Mouse (Mus musculus): ENCODE results near the gene Borcs7. TPM values are rescaled to one million over a fixed set of nuclear protein-coding genes. Genes with fewer than 3 reads are reported as not detected.

The Borcs7 gene
- polyA plus RNA-seq, 1 experiment: 2.0 TPM

- 83% methylated on average over 6 of the region's 6 CpGs for WGBS
- Histone ChIP-seq H3K4me1 (ENCODE audit: control insufficient read depth, insufficient read depth, insufficient read length, low read length) (peaks cover 6% of the 10 kb centered on the region; the same call in 1 of the 2 replicates), H3K4me3 (ENCODE audit: low read depth, low read length) (no peak overlapping the region), H3K36me3 (ENCODE audit: control insufficient read depth, insufficient read depth, low read length) (no peaks in the 10 kb centered on the region), H3K27ac (ENCODE audit: insufficient read depth, low read depth, low read length) (no peak overlapping the region), H3K27me3 (ENCODE audit: control insufficient read depth, insufficient read depth, low read length) (no peaks in the 10 kb centered on the region)
- TF ChIP-seq POLR2A (IDR thresholded peaks at IDR 0.05; ENCODE audit: low read depth, low read length) (no peak), CTCF (IDR thresholded peaks at IDR 0.05; ENCODE audit: extremely low read depth, insufficient read length, insufficient replicate concordance, low read depth, low read length) (no peak)
Observed at GRCm38 (mm10) chr19:46662784-46663183, 26.9 kb upstream of the Borcs7 start.

- WGBS: 72% methylated on average over 7 of the region's 7 CpGs
- Histone ChIP-seq H3K36me3 (ENCODE audit: control insufficient read depth, insufficient read depth, low read length) (no peaks in the 10 kb centered on the region), H3K27me3 (ENCODE audit: control insufficient read depth, insufficient read depth, low read length) (no peaks in the 10 kb centered on the region), H3K27ac (ENCODE audit: insufficient read depth, low read depth, low read length) (no peak overlapping the region), H3K4me1 (ENCODE audit: control insufficient read depth, insufficient read depth, insufficient read length, low read length) (no peaks in the 10 kb centered on the region; the same call in 1 of the 2 replicates), H3K4me3 (ENCODE audit: low read depth, low read length) (no peak overlapping the region)
- TF ChIP-seq POLR2A (IDR thresholded peaks at IDR 0.05; ENCODE audit: low read depth, low read length) (no peak), CTCF (IDR thresholded peaks at IDR 0.05; ENCODE audit: extremely low read depth, insufficient read length, insufficient replicate concordance, low read depth, low read length) (no peak)
Observed at GRCm38 (mm10) chr19:46665474-46665873, 24.2 kb upstream of the Borcs7 start.

DNA sequence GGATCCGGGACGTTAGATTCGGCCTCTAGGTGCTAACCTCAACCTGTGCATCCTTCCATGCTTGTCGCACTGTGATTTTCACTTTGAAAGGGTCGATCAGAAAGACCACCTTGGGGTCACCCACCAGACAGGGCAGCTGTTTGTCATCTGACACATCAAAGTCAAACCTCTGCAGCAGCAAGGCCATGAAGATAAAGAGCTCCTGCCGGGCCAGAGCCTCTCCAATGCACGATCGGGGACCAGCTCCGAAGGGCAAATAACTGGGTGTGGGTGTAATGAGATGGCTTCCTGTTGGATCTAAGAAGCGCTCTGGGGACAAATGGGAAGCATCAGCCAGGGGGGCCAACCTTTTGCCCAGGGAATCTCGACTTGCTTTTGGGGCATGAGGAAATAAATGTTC lies 22.4 kb upstream of the Borcs7 start:
- no peaks in the 10 kb centered on the region for H3K36me3 ChIP-seq (ENCODE audit: control insufficient read depth, insufficient read depth, low read length)
- H3K27me3 ChIP-seq (ENCODE audit: control insufficient read depth, insufficient read depth, low read length): no peaks in the 10 kb centered on the region
- TF ChIP-seq CTCF (IDR thresholded peaks at IDR 0.05; ENCODE audit: extremely low read depth, insufficient read length, insufficient replicate concordance, low read depth, low read length) (no peak), POLR2A (IDR thresholded peaks at IDR 0.05; ENCODE audit: low read depth, low read length) (no peak)
- WGBS: 50% methylated on average over 11 of the region's 11 CpGs
- no peak overlapping the region for H3K4me3 ChIP-seq (ENCODE audit: low read depth, low read length)
- H3K27ac ChIP-seq (ENCODE audit: insufficient read depth, low read depth, low read length): no peak overlapping the region
- H3K4me1 ChIP-seq (ENCODE audit: control insufficient read depth, insufficient read depth, insufficient read length, low read length): no peaks in the 10 kb centered on the region; the same call in 1 of the 2 replicates

DNA sequence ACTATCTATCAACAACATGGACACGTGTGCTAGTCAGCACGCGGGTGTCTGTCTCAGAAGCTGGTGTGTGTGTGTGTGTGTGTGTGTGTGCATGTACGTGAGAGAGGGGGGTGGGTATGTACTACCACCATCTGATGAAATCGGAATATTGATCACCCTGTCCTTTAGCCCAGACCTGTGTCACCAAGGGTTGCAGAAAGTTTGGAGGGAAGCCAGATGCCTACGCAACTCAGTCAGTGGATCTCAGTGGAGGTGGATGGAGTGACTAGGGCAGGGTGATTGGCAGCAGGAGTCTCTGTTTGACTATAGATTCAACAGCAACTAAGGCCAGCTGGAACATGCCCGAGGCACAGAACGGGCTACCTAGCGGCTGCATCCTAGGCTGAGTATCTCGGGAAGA lies 21.4 kb upstream of the Borcs7 start:
- H3K27me3 ChIP-seq (ENCODE audit: control insufficient read depth, insufficient read depth, low read length): no peaks in the 10 kb centered on the region
- WGBS: 80% methylated on average over 10 of the region's 10 CpGs
- H3K36me3 ChIP-seq (ENCODE audit: control insufficient read depth, insufficient read depth, low read length): no peaks in the 10 kb centered on the region
- TF ChIP-seq CTCF (IDR thresholded peaks at IDR 0.05; ENCODE audit: extremely low read depth, insufficient read length, insufficient replicate concordance, low read depth, low read length) (no peak), POLR2A (IDR thresholded peaks at IDR 0.05; ENCODE audit: low read depth, low read length) (no peak)
- peaks cover 4% of the 10 kb centered on the region; the same call in 1 of the 2 replicates for H3K4me1 ChIP-seq (ENCODE audit: control insufficient read depth, insufficient read depth, insufficient read length, low read length)
- H3K27ac ChIP-seq (ENCODE audit: insufficient read depth, low read depth, low read length): no peak overlapping the region
- no peak overlapping the region for H3K4me3 ChIP-seq (ENCODE audit: low read depth, low read length)

GRCm38 (mm10) chr19:46669802-46670201 lies 19.9 kb upstream of the Borcs7 start:
- Histone ChIP-seq H3K36me3 (ENCODE audit: control insufficient read depth, insufficient read depth, low read length) (no peaks in the 10 kb centered on the region), H3K4me3 (ENCODE audit: low read depth, low read length) (no peak overlapping the region), H3K4me1 (ENCODE audit: control insufficient read depth, insufficient read depth, insufficient read length, low read length) (peaks cover 7% of the 10 kb centered on the region; the same call in 1 of the 2 replicates), H3K27me3 (ENCODE audit: control insufficient read depth, insufficient read depth, low read length) (no peaks in the 10 kb centered on the region), H3K27ac (ENCODE audit: insufficient read depth, low read depth, low read length) (no peak overlapping the region)
- 56% methylated on average over 5 of the region's 5 CpGs for WGBS
- TF ChIP-seq CTCF (IDR thresholded peaks at IDR 0.05; ENCODE audit: extremely low read depth, insufficient read length, insufficient replicate concordance, low read depth, low read length): no peak
- no peak for TF ChIP-seq POLR2A (IDR thresholded peaks at IDR 0.05; ENCODE audit: low read depth, low read length)

- H3K27ac ChIP-seq (ENCODE audit: insufficient read depth, low read depth, low read length): no peak overlapping the region
- no peaks in the 10 kb centered on the region for H3K27me3 ChIP-seq (ENCODE audit: control insufficient read depth, insufficient read depth, low read length)
- TF ChIP-seq POLR2A (IDR thresholded peaks at IDR 0.05; ENCODE audit: low read depth, low read length) (no peak), CTCF (IDR thresholded peaks at IDR 0.05; ENCODE audit: extremely low read depth, insufficient read length, insufficient replicate concordance, low read depth, low read length) (peak; percentile 92)
- H3K4me3 ChIP-seq (ENCODE audit: low read depth, low read length): no peak overlapping the region
- no peaks in the 10 kb centered on the region for H3K36me3 ChIP-seq (ENCODE audit: control insufficient read depth, insufficient read depth, low read length)
- 36% methylated on average over 13 of the region's 13 CpGs for WGBS
- H3K4me1 ChIP-seq (ENCODE audit: control insufficient read depth, insufficient read depth, insufficient read length, low read length): peaks cover 7% of the 10 kb centered on the region; the same call in 1 of the 2 replicates
Observed at GRCm38 (mm10) chr19:46670691-46671090, 19.0 kb upstream of the Borcs7 start.

DNA sequence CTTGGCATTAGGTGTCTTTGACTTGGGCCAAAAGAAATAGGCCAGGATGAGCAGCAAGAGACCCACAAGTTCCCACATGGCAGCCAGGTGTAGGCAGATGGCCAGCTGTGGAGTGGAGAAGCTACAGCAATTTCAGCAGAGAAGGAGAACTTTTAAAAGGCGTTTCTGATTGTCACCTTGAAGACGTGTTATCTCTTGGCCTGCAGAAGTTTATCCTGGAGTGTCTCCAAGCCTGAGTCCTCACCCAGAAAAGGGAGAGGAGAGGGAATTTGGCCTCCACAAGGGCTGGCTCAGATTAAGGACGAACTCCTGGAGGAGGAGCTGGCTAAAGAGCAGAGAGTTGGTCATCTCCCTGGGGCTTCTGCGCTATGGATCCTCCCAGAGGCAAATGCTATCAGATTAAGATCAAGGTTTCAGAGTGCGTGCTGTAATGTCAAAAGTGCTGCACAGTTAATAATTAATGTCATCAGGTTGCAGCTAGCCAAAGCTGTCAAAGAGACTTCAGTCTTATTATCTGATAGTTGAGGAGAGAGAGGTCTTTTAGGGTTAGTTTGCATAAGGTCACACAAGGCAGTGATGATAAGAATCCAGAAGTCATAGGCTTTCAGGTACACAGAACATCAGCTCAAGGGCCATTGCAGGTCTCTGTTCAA lies 16.8 kb upstream of the Borcs7 start, which contains the start of gene Cyp17a1:
Cyp17a1 (minus strand) TSS at position 407 of the 653 bp plus-strand sequence.
- Histone ChIP-seq H3K36me3 (ENCODE audit: control insufficient read depth, insufficient read depth, low read length) (no peaks in the 10 kb centered on the region), H3K4me3 (ENCODE audit: low read depth, low read length) (no peak within 1 kb of the TSS), H3K27ac (ENCODE audit: insufficient read depth, low read depth, low read length) (0 out of 2 replicates have a peak within 1 kb of the TSS, but pooled peaks have one; percentile 30), H3K27me3 (ENCODE audit: control insufficient read depth, insufficient read depth, low read length) (no peaks in the 10 kb centered on the region), H3K4me1 (ENCODE audit: control insufficient read depth, insufficient read depth, insufficient read length, low read length) (peaks cover 7% of the 10 kb centered on the region; the same call in 1 of the 2 replicates)
- WGBS: 22% methylated on average over 5 of the region's 5 CpGs
- TF ChIP-seq CTCF (IDR thresholded peaks at IDR 0.05; ENCODE audit: extremely low read depth, insufficient read length, insufficient replicate concordance, low read depth, low read length) (no peak), POLR2A (IDR thresholded peaks at IDR 0.05; ENCODE audit: low read depth, low read length) (no peak)

Data from small intestine, adult 2 months (tissue).